Mouse (Mus musculus): ENCODE results near the gene Gm8897. TPM values are rescaled to one million over a fixed set of nuclear protein-coding genes. Genes with fewer than 3 reads are reported as not detected.
"Not testable (repeated sequence)": the region's sequence is repeated elsewhere in the genome, so short reads cannot be mapped to it uniquely, and the experiment has no call there.

The Gm8897 gene
- total RNA-seq (2015; ENCODE audit: low replicate concordance) (not detected in 2 replicates), total RNA-seq (2017; ENCODE audit: low replicate concordance) (not detected in 2 replicates)

DNA sequence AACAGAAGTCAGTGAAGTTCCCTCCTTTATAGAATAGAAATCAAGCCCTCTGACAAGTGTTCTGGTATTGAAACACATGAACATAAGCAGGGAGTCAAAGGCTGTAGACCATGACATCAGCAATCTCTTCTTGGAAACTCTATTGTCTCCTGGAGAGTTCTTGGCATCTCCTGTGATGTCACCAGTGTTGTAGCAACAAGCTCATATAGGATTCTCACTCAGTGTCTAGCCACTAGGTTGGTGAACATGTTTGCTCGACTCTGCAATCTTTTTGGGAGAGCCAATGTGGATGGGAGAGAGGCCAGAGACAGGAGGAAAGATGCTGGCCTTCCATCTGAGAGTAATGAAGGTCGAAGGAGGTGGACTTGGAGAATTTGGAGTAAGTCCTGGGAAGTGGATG lies at the start of gene Gm8897:
TSS of gene Gm8897 (plus strand) at position 301 of the 400 bp plus-strand sequence.
- ATAC-seq (replicated peaks; ENCODE audit: low FRiP score, poor library complexity, severe bottlenecking) = not testable (repeated sequence)

DNA sequence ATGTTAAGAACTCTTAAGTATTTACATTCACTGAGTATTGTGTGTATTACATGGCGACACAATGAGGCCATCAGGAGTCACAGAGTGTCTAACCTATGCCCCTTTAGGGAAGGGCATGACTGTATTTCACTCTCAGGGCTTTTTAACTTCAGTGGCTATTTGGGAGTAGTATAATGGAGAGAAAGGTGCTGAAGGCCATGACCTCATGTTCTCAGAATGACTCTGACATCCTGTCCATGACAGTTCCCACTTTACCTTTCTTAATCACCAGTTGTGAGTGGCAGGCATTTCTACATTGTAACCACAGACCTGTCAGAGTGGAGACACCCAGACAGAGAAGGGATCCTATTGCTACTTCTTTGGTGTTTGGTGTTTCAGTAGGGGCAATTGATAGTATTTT lies 473 bp downstream of the Gm8897 start:
- ATAC-seq (replicated peaks; ENCODE audit: low FRiP score, poor library complexity, severe bottlenecking) = not testable (repeated sequence)

Other genes starting within 250 kb of the Gm8897 start
- not detected in 2 replicates for gene Gm5861, start 233.3 kb upstream of the Gm8897 start, total RNA-seq (2015; ENCODE audit: low replicate concordance)
- gene Gm5861, start 233.3 kb upstream of the Gm8897 start, total RNA-seq (2017; ENCODE audit: low replicate concordance) = not detected in 2 replicates
- gene Gm8890, start 160.4 kb upstream of the Gm8897 start, total RNA-seq (2015; ENCODE audit: low replicate concordance) = not detected in 2 replicates
- gene Gm8890, start 160.4 kb upstream of the Gm8897 start, total RNA-seq (2017; ENCODE audit: low replicate concordance) = not detected in 2 replicates
- not detected in 2 replicates for gene Speer1, start 74.9 kb upstream of the Gm8897 start, total RNA-seq (2015; ENCODE audit: low replicate concordance)
- not detected in 2 replicates for gene Speer1, start 74.9 kb upstream of the Gm8897 start, total RNA-seq (2017; ENCODE audit: low replicate concordance)
- not detected in 2 replicates for gene Gm8906, start 86.3 kb downstream of the Gm8897 start, total RNA-seq (2015; ENCODE audit: low replicate concordance)
- gene Gm8906, start 86.3 kb downstream of the Gm8897 start, total RNA-seq (2017; ENCODE audit: low replicate concordance) = not detected in 2 replicates
- gene Gm6460, start 178.5 kb downstream of the Gm8897 start, total RNA-seq (2015; ENCODE audit: low replicate concordance) = not detected in 2 replicates
- gene Gm6460, start 178.5 kb downstream of the Gm8897 start, total RNA-seq (2017; ENCODE audit: low replicate concordance) = not detected in 2 replicates